Mouse (Mus musculus): Measurements from ENCODE around the gene Dlgap3. TPM values are rescaled to one million over a fixed set of nuclear protein-coding genes. Genes with fewer than 3 reads are reported as not detected.
A peak's percentile ranks its signal among the peaks of the same experiment; 100 is the strongest.

Dlgap3 gene
- polyA plus RNA-seq, 1 experiment from 2014 or later: 8.3 TPM

DNA sequence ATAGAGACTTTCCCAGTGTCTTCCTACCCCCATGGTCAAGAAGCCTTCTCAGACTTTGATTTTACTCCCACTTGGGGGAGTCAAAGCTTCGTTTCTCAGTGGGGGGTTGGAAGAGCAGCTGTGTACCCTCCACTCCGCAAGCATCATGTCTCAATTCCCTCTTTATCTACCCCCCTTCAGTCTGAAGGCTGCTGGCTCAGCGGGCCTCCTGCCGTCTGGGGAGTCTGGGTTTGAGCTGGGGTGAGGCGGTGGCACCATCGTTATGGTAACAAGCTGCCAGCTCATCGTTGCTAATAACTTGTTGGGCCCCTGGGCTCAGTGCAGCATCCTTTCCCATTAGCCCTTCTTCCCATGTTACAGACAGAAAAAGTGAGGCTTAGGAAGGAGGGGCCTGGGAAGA is 3.1 kb downstream of the Dlgap3 start:
- no peaks in the 10 kb centered on the region for H3K27me3 ChIP-seq (replicated peaks; ENCODE audit: control insufficient read depth, insufficient read depth, low read length)
- no peaks in the 10 kb centered on the region for H3K36me3 ChIP-seq (ENCODE audit: control insufficient read depth, insufficient read depth)
- no peak overlapping the region for H3K4me3 ChIP-seq (replicated peaks; ENCODE audit: low read length)
- no peak overlapping the region for H3K27ac ChIP-seq (ENCODE audit: low read length)
- peaks cover 41% of the 10 kb centered on the region for H3K4me1 ChIP-seq (replicated peaks; ENCODE audit: control insufficient read depth, insufficient read depth, low read length)
- no peak for ATAC-seq
- H3K9me3 ChIP-seq (ENCODE audit: control insufficient read depth, low read length): no peaks in the 10 kb centered on the region
- H3K9ac ChIP-seq (replicated peaks; ENCODE audit: low read depth, low read length): no peak overlapping the region
- 10% methylated on average over 7 of the region's 7 CpGs for WGBS
- H3K4me2 ChIP-seq (ENCODE audit: low read length): no peak overlapping the region

DNA sequence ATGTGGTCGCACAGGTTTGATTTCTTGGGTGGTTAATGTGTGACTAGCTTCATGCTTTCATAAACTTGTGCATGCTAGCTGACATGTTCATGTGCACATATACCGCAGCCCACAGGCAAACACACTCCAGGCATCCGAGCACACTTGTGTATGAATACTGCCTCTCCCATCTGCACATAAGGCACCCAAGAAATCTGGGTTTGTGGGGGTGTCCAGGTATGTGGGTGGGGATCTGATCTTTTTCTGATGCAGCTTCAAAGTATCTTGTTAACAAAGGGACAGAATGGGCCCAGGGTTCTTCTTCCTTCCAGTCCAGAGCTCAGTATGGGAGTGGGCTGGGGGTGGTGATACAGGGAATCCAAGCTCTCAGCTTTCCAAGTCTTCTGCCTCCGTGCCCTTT is 3.6 kb downstream of the Dlgap3 start:
- Histone ChIP-seq H3K4me2 (ENCODE audit: low read length) (no peak overlapping the region), H3K27ac (ENCODE audit: low read length) (no peak overlapping the region), H3K36me3 (ENCODE audit: control insufficient read depth, insufficient read depth) (no peaks in the 10 kb centered on the region), H3K9ac (replicated peaks; ENCODE audit: low read depth, low read length) (no peak overlapping the region), H3K27me3 (replicated peaks; ENCODE audit: control insufficient read depth, insufficient read depth, low read length) (no peaks in the 10 kb centered on the region), H3K9me3 (ENCODE audit: control insufficient read depth, low read length) (no peaks in the 10 kb centered on the region), H3K4me3 (replicated peaks; ENCODE audit: low read length) (no peak overlapping the region), H3K4me1 (replicated peaks; ENCODE audit: control insufficient read depth, insufficient read depth, low read length) (peaks cover 41% of the 10 kb centered on the region)
- WGBS: 60% methylated on average over 4 of the region's 4 CpGs
- ATAC-seq: no peak

DNA sequence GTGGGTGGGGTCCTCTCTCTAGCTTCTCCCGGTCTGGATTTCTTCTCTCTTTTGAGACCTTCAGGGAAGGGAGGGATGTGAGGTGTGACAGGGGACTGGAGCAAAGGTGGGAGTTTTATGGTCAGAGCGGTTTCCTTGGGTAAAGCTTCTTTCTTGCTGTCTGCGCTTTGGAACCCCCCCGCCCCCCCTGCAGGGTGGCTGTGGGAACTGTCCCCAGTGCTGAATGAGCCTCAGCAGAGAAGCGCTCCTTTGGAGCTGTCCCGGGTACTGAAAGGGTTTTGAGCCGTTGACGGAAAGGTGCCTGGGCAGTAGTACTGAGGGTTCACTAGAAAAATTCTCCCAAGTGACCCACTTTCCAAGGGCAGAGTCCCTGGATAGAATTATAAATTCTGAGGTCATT is 4.5 kb downstream of the Dlgap3 start:
- no peaks in the 10 kb centered on the region for H3K36me3 ChIP-seq (ENCODE audit: control insufficient read depth, insufficient read depth)
- no peak for ATAC-seq
- H3K4me1 ChIP-seq (replicated peaks; ENCODE audit: control insufficient read depth, insufficient read depth, low read length): peaks cover 35% of the 10 kb centered on the region
- H3K27me3 ChIP-seq (replicated peaks; ENCODE audit: control insufficient read depth, insufficient read depth, low read length): no peaks in the 10 kb centered on the region; the same call in 1 of the 2 replicates
- no peak overlapping the region for H3K4me2 ChIP-seq (ENCODE audit: low read length)
- H3K9ac ChIP-seq (replicated peaks; ENCODE audit: low read depth, low read length): no peak overlapping the region
- H3K27ac ChIP-seq (ENCODE audit: low read length): no peak overlapping the region
- 2% methylated on average over 8 of the region's 8 CpGs for whole genome bisulfite sequencing
- no peak overlapping the region for H3K4me3 ChIP-seq (replicated peaks; ENCODE audit: low read length)
- no peaks in the 10 kb centered on the region for H3K9me3 ChIP-seq (ENCODE audit: control insufficient read depth, low read length)

DNA sequence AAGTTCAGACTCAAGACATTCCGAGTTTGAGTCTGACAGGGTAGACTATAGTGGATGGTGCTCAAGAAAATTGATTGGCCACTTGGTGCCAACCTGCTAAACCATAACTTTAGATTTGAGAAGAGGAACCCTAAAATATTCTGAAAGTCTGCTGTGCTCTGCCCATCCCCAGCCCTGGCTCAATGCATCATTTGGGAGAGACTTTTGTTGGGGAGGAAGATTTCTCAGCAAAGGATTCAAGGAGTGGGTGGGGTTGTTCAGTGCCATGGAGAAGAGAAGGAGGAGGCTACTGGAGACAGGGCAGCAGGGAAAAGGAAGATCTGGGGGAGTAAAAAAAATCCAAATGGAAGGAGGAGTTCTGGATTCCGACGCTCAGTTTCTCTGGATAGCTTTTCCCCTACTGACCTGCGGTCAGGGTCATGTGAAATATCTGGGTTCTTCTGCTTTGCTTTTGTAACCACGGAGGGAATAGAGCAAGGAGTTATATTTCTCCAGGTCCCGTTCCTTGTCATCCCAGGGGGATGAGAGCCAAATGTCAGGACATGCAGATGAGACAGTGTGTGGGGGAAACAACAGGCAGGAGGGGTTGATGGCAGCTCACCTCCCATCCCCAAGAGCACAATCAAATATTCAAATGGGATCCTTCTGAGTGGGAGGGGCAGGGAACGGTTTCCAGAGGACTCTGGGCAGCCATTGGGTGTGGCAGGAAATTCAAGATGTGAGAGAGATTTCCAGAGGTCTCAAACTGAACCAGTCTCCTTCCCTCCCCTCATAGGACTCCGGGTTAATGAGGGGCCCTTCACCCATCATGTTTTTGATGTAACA is 5.3 kb downstream of the Dlgap3 start:
- peaks cover 34% of the 10 kb centered on the region for H3K4me1 ChIP-seq (replicated peaks; ENCODE audit: control insufficient read depth, insufficient read depth, low read length)
- H3K36me3 ChIP-seq (ENCODE audit: control insufficient read depth, insufficient read depth): no peaks in the 10 kb centered on the region
- no peak overlapping the region for H3K4me3 ChIP-seq (replicated peaks; ENCODE audit: low read length)
- H3K9ac ChIP-seq (replicated peaks; ENCODE audit: low read depth, low read length): no peak overlapping the region
- H3K27me3 ChIP-seq (replicated peaks; ENCODE audit: control insufficient read depth, insufficient read depth, low read length): no peaks in the 10 kb centered on the region; the same call in 1 of the 2 replicates
- no peak for ATAC-seq
- no peak overlapping the region for H3K27ac ChIP-seq (ENCODE audit: low read length)
- 66% methylated on average over 8 of the region's 8 CpGs for WGBS
- no peaks in the 10 kb centered on the region for H3K9me3 ChIP-seq (ENCODE audit: control insufficient read depth, low read length)
- no peak overlapping the region for H3K4me2 ChIP-seq (ENCODE audit: low read length)

DNA sequence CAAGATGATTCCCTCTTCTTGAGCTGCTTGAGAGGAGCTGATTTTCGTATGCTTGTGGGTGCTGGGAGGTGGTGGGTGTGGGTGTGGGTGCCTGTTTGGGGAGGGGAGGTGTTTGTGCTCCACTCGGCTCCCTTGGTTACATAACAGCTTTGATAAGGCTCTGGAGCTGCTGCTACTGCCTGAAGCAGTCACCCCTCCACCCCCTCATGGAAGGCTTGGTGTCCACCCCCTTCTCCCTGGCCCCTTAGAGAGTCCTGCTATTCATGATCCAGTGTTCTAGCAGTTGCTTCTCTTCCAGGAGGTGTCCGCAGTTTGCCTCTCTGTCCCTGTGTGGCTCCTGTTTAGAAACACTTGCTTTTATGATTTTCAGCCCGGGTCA is 5.9 kb downstream of the Dlgap3 start:
- Histone ChIP-seq H3K36me3 (ENCODE audit: control insufficient read depth, insufficient read depth) (no peaks in the 10 kb centered on the region), H3K27me3 (replicated peaks; ENCODE audit: control insufficient read depth, insufficient read depth, low read length) (no peaks in the 10 kb centered on the region; the same call in 1 of the 2 replicates), H3K4me2 (ENCODE audit: low read length) (no peak overlapping the region), H3K27ac (ENCODE audit: low read length) (no peak overlapping the region), H3K4me1 (replicated peaks; ENCODE audit: control insufficient read depth, insufficient read depth, low read length) (peaks cover 35% of the 10 kb centered on the region), H3K4me3 (replicated peaks; ENCODE audit: low read length) (no peak overlapping the region), H3K9ac (replicated peaks; ENCODE audit: low read depth, low read length) (no peak overlapping the region), H3K9me3 (ENCODE audit: control insufficient read depth, low read length) (no peaks in the 10 kb centered on the region)
- 58% methylated on average over 4 of the region's 4 CpGs for WGBS
- no peak for ATAC-seq

DNA sequence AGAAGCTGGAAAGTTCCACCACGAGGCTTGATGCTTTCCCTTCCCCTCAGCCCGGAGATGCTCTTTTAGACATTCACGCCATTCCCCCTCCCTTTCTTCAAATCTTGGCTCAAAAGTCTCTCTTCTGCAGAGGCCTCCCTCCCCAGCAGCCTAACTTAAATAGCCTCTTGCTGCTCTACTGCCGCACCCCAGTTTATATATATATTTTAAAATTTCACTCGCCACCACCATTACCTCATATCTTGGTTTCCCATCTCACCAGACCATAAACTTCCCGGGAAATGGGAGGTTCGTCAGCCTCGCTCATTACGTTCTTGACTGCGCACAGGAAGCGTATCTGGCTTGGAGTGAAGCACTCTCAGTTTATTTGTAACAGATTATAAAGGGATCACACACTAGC is 9.0 kb downstream of the Dlgap3 start:
- Histone ChIP-seq H3K27ac (ENCODE audit: low read length) (no peak overlapping the region), H3K4me1 (replicated peaks; ENCODE audit: control insufficient read depth, insufficient read depth, low read length) (peaks cover 14% of the 10 kb centered on the region), H3K36me3 (ENCODE audit: control insufficient read depth, insufficient read depth) (no peaks in the 10 kb centered on the region), H3K4me3 (replicated peaks; ENCODE audit: low read length) (no peak overlapping the region), H3K27me3 (replicated peaks; ENCODE audit: control insufficient read depth, insufficient read depth, low read length) (no peaks in the 10 kb centered on the region; the same call in 1 of the 2 replicates), H3K4me2 (ENCODE audit: low read length) (no peak overlapping the region), H3K9me3 (ENCODE audit: control insufficient read depth, low read length) (no peaks in the 10 kb centered on the region), H3K9ac (replicated peaks; ENCODE audit: low read depth, low read length) (no peak overlapping the region)
- 81% methylated on average over 11 of the region's 11 CpGs for WGBS
- no peak for ATAC-seq

DNA sequence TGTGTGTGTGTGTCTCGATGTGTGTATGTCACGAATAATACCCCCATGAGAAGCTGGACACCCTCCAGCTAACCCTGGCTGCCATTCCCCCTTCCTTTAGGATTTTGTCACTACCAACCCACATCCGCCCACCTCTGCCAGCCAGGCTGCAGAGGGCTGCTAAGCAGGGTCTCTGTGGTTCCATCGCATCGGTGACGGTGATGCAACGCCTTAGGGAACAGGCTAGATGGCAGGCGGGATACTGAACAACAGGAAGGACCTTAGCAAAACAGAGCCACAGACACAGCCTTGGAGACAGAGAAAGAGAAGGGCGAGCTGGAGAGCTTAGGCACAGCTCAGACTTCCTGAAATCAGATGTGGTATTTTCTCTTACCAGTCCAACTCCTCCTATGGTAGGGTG is 9.7 kb downstream of the Dlgap3 start:
- WGBS: 42% methylated on average over 9 of the region's 9 CpGs
- H3K27me3 ChIP-seq (replicated peaks; ENCODE audit: control insufficient read depth, insufficient read depth, low read length): no peaks in the 10 kb centered on the region; the same call in 1 of the 2 replicates
- no peaks in the 10 kb centered on the region for H3K9me3 ChIP-seq (ENCODE audit: control insufficient read depth, low read length)
- no peak overlapping the region for H3K27ac ChIP-seq (ENCODE audit: low read length)
- no peaks in the 10 kb centered on the region for H3K36me3 ChIP-seq (ENCODE audit: control insufficient read depth, insufficient read depth)
- H3K9ac ChIP-seq (replicated peaks; ENCODE audit: low read depth, low read length): no peak overlapping the region
- H3K4me3 ChIP-seq (replicated peaks; ENCODE audit: low read length): no peak overlapping the region
- peaks cover 9% of the 10 kb centered on the region for H3K4me1 ChIP-seq (replicated peaks; ENCODE audit: control insufficient read depth, insufficient read depth, low read length)
- ATAC-seq: no peak
- H3K4me2 ChIP-seq (ENCODE audit: low read length): no peak overlapping the region

DNA sequence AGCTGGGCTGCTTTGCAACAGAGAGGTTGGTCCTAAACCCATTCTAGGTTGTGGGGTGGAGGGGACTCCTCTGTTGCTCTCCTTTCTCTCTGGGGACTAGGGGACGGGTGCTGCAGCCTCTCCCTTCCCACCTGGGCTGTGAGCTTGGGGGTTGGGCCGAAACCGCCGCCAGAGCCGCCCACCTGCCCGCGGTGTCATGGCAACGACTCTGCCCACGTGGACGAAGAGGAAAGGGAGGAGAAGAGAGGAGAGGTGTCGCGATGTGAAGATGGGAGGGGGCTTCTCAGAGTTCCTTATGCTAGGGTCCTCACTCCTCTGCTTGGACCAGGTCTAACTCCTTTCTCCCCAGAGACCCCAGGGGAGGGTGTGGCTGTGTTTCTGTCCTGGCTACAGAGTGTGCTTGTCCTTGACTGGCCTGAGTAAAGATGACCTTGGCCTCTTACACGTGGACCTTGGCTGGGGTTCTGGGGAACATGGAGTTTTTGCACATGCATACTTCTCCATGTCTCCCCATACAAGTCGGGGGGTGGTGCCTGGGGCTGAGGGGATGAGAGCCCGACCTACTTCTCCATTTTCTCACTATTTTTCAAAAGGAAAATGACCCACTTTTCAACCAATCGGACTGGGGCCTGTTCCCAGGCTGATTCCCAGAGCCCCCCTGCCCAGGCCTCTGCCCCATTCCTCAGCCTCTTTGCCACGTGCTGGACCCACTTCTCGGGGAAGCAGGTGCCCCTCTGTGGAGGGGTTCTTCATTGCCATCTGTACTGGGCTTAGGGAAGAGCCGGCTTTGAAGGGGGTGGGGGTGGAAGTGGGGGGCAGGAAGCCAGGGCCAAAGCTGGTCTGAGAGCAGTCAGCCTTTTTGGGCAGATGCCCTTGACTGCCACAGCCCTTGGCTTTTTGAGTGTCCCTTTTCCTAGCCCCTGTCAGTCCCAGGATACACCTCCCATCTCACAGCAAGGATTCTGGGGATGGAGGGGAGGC is 10.8 kb downstream of the Dlgap3 start:
- no peak for ATAC-seq
- 14% methylated on average over 19 of the region's 19 CpGs for WGBS

DNA sequence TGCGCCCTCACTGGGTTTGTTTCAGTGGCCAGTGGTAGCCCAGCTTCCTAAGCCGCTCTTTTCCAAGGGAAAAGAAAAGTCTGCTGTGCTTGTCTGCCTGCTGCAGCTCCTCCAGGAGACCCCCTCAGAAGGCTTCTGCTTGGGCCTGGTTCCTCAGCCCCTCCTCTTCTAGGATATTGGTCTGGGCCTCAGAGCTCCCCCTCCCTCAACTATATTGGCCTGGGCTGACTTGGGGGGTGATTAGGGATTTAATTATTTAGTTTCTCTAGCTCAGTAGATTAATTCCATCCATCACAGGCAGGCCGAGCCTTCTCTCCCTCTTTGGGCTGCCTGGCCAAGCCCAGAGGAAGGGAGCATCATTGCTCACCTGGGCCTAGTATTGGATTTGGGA is 11.4 kb downstream of the Dlgap3 start:
- no peak for ATAC-seq
- no peak overlapping the region for H3K27ac ChIP-seq (ENCODE audit: low read length)

More for the DNA sequence above, 10.8 kb downstream of the Dlgap3 start:
- H3K4me1 ChIP-seq (replicated peaks; ENCODE audit: control insufficient read depth, insufficient read depth, low read length): peaks cover 9% of the 10 kb centered on the region
- H3K9me3 ChIP-seq (ENCODE audit: control insufficient read depth, low read length): no peaks in the 10 kb centered on the region
- H3K9ac ChIP-seq (replicated peaks; ENCODE audit: low read depth, low read length): no peak overlapping the region
- H3K36me3 ChIP-seq (ENCODE audit: control insufficient read depth, insufficient read depth): no peaks in the 10 kb centered on the region
- H3K4me2 ChIP-seq (ENCODE audit: low read length): peak overlapping the region; percentile 6; the same call in 1 of the 2 replicates
- no peak overlapping the region for H3K4me3 ChIP-seq (replicated peaks; ENCODE audit: low read length)
- H3K27ac ChIP-seq (ENCODE audit: low read length): no peak overlapping the region
- H3K27me3 ChIP-seq (replicated peaks; ENCODE audit: control insufficient read depth, insufficient read depth, low read length): no peaks in the 10 kb centered on the region; the same call in 1 of the 2 replicates

More for the DNA sequence above, 11.4 kb downstream of the Dlgap3 start:
- no peaks in the 10 kb centered on the region; the same call in 1 of the 2 replicates for H3K27me3 ChIP-seq (replicated peaks; ENCODE audit: control insufficient read depth, insufficient read depth, low read length)
- peaks cover 9% of the 10 kb centered on the region for H3K4me1 ChIP-seq (replicated peaks; ENCODE audit: control insufficient read depth, insufficient read depth, low read length)
- no peaks in the 10 kb centered on the region for H3K9me3 ChIP-seq (ENCODE audit: control insufficient read depth, low read length)
- no peak overlapping the region for H3K4me2 ChIP-seq (ENCODE audit: low read length)
- no peaks in the 10 kb centered on the region for H3K36me3 ChIP-seq (ENCODE audit: control insufficient read depth, insufficient read depth)
- no peak overlapping the region for H3K9ac ChIP-seq (replicated peaks; ENCODE audit: low read depth, low read length)
- H3K4me3 ChIP-seq (replicated peaks; ENCODE audit: low read length): no peak overlapping the region
- 69% methylated on average over 3 of the region's 3 CpGs for WGBS
